Mouse (Mus musculus) thymus, adult 2 months (tissue): ENCODE data around the gene Dapk2. TPM values are rescaled to one million over a fixed set of nuclear protein-coding genes. Genes with fewer than 3 reads are reported as not detected.

Experiments used
- DNase-seq: peaks from one replicate; pipeline ENCODE4 v3.0.0; 2021
- H3K27ac ChIP-seq: fragments of 200-500 bp; 2 replicates; pipeline ENCODE4 v1.5.1; 2012; ENCODE audit warnings: low read length, control low read depth; ENCODE audit not compliant: control insufficient read depth, insufficient read depth
- H3K27me3 ChIP-seq: fragments of 200-500 bp; 2 replicates; pipeline ENCODE4 v1.6.1; 2012; ENCODE audit warnings: mild to moderate bottlenecking, low read length, moderate library complexity, mixed read lengths; ENCODE audit not compliant: control insufficient read depth, insufficient read depth
- H3K36me3 ChIP-seq: fragments of 200-500 bp; 2 replicates; pipeline ENCODE4 v1.6.1; 2012; ENCODE audit warnings: mild to moderate bottlenecking, low read length, moderate library complexity; ENCODE audit not compliant: control insufficient read depth, insufficient read depth
- H3K4me1 ChIP-seq: fragments of 200-500 bp; replicated peaks from 2 replicates; pipeline ENCODE4 v1.6.1; 2012; ENCODE audit warnings: low read length; ENCODE audit not compliant: control insufficient read depth, insufficient read depth
- H3K4me3 ChIP-seq: fragments of 200-500 bp; 2 replicates; pipeline ENCODE4 v1.5.1; 2012; ENCODE audit warnings: mild to moderate bottlenecking, low read length, control low read depth, moderate library complexity; ENCODE audit not compliant: control insufficient read depth, insufficient read depth
- CTCF ChIP-seq: fragments of 200-500 bp; IDR thresholded peaks from 2 replicates; pipeline ENCODE4 v1.5.1; 2012; ENCODE audit warnings: mild to moderate bottlenecking, control low read depth, low read length, moderate library complexity, borderline replicate concordance; ENCODE audit not compliant: control insufficient read depth, poor library complexity, insufficient read depth; ENCODE audit errors: extremely low read depth
- POLR2A ChIP-seq: fragments of 200-500 bp; IDR thresholded peaks from 2 replicates; pipeline ENCODE4 v1.6.1; 2012; ENCODE audit warnings: mild to moderate bottlenecking, low read length, control low read depth, moderate library complexity; ENCODE audit not compliant: control insufficient read depth, poor library complexity, insufficient read depth; ENCODE audit errors: extremely low read depth
- WGBS: fragments of 180-500 bp; shearing (Covaris S2); methylation state at CpG from one replicate; pipeline ENCODE4 v1.1.7; 2018; 5-methylcytosine and 5-hydroxymethylcytosine counted together
- polyA plus RNA-seq: library from polyadenylated mRNA; depleted of rRNA; stranded (reverse); fragments of >200 nt; gene quantifications from 2 replicates; pipeline ENCODE4 v1.2.3, GENCODE M21; 2012

Dapk2 gene
- polyA plus RNA-seq, 1 experiment: 5.1 TPM

GRCm38 (mm10) chr9:66240991-66241390, 83.0 kb downstream of the Dapk2 start:
- Histone ChIP-seq H3K4me3 (no peak overlapping the region), H3K27me3 (no peaks in the 10 kb centered on the region), H3K27ac (no peak overlapping the region), H3K36me3 (no peaks in the 10 kb centered on the region), H3K4me1 (peaks cover 4% of the 10 kb centered on the region)
- 66% methylated on average over 3 of the region's 3 CpGs for WGBS
- no peak for DNase-seq
- TF ChIP-seq POLR2A (no peak), CTCF (no peak)

DNA sequence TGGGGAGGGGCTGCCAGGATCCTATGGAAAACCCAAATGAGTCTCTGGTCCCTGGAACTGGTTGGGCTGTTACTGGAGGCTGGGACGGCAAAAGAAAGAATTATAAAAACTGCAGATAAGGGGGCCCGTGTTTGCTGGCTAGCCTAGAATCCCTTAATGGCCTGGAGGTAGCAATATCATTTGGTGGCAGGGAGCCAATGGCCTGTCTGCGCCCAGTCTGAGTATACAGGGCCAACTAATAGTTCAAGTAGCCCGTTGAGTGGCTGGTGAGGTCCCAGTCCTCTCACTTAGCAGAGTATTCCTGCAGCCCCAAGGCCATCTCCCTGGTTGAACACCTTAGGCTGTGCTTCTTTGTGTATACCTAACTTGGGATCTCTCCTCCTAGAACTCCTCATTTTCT, 83.7 kb downstream of the Dapk2 start:
- Histone ChIP-seq H3K4me3 (no peak overlapping the region), H3K36me3 (no peaks in the 10 kb centered on the region), H3K27ac (no peak overlapping the region), H3K4me1 (peaks cover 4% of the 10 kb centered on the region), H3K27me3 (no peaks in the 10 kb centered on the region)
- no peak for DNase-seq
- no peak for TF ChIP-seq CTCF
- TF ChIP-seq POLR2A: no peak
- WGBS: 92% methylated on average over 4 of the region's 4 CpGs

DNA sequence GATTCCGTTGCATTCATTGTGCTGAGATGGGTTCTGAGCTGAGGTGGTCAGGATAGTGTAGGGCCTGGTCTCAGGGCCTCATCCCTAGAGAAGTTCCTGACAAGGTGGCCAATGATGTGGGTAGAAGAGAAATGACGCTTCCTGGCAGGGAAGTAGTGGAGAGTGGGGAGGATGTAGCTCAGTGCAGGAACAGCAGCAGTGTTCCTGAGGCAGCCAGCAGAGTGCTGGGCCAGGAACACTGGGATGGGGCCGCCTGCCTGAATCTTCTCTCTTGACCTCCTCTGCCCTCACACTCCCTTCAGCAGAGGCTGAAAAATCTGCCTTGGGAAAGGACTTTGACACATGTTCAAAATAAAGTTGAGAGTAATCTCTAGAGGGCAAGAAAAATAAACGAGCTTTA, 85.2 kb downstream of the Dapk2 start:
- H3K4me3 ChIP-seq: no peak overlapping the region
- H3K27me3 ChIP-seq: no peaks in the 10 kb centered on the region
- H3K4me1 ChIP-seq: peaks cover 4% of the 10 kb centered on the region
- no peak for TF ChIP-seq POLR2A
- no peak for TF ChIP-seq CTCF
- 91% methylated on average over 4 of the region's 4 CpGs for WGBS
- no peak for DNase-seq
- no peak overlapping the region for H3K27ac ChIP-seq
- no peaks in the 10 kb centered on the region for H3K36me3 ChIP-seq

GRCm38 (mm10) chr9:66244079-66244478, 86.1 kb downstream of the Dapk2 start:
- WGBS: 95% methylated on average over 5 of the region's 5 CpGs
- H3K36me3 ChIP-seq: no peaks in the 10 kb centered on the region
- H3K4me1 ChIP-seq: peaks cover 4% of the 10 kb centered on the region
- no peak overlapping the region for H3K27ac ChIP-seq
- no peak for DNase-seq
- H3K27me3 ChIP-seq: no peaks in the 10 kb centered on the region
- no peak overlapping the region for H3K4me3 ChIP-seq
- TF ChIP-seq CTCF (no peak), POLR2A (no peak)

DNA sequence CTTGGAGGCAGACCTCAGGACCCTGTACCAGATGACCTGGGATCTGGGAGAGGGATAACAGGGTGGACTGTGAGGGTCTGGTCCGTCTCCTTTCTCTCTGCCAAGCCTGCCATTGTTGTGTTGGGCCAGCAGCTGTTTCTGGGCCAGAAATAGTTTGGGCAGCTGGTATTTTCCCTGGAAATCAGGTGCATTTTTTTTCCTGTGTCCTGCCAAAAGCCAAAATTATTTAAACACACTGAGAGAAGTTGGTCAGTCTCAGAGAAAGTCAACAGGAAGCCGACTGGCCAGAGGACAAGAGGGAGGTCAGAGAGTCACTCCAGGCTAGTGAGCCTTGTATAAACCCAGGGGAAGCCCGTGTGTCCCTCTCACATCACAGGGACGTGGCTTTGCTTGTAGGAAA, 87.7 kb downstream of the Dapk2 start:
- H3K27me3 ChIP-seq: no peaks in the 10 kb centered on the region
- no peak for DNase-seq
- H3K27ac ChIP-seq: no peak overlapping the region
- no peak for TF ChIP-seq CTCF
- TF ChIP-seq POLR2A: no peak
- no peaks in the 10 kb centered on the region for H3K36me3 ChIP-seq
- 70% methylated on average over 4 of the region's 4 CpGs for WGBS
- peaks cover under 1% of the 10 kb centered on the region; the same call in 1 of the 2 replicates for H3K4me1 ChIP-seq
- no peak overlapping the region for H3K4me3 ChIP-seq

- 96% methylated on average over 6 of the region's 6 CpGs for WGBS
- H3K4me1 ChIP-seq: peaks cover 4% of the 10 kb centered on the region; the same call in 1 of the 2 replicates
- no peak for DNase-seq
These were observed 91.3 kb downstream of the Dapk2 start for GRCm38 (mm10) chr9:66249281-66249680.

DNA sequence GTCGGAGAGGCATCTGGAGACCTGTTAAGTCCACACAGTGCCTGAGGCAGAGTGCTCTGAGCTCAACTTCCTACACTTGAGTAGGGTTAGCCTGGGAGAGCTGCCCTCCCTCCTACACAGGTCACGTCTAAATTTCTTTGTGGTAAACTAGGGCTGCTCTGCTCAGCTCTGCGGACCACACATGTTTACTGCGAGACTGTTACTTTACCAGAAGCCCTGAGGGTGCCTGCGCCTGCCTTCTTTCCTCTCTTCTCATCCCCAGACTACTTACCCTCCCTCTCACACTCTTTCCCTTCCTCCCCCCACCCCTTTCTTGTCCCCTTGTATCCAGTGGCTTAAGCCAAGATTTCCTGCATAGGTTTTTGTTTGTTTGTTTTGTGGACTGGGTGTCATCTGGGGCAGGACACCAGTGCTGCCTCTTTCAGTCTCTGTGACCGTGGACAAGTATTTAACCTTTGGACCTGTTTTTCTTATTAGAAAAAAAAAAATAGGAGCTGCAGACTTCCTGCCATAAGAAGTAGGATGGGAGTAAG, 93.2 kb downstream of the Dapk2 start:
- H3K27ac ChIP-seq: no peak overlapping the region
- H3K36me3 ChIP-seq: no peaks in the 10 kb centered on the region
- WGBS: 59% methylated on average over 6 of the region's 6 CpGs
- H3K4me3 ChIP-seq: no peak overlapping the region
- H3K4me1 ChIP-seq: peaks cover 4% of the 10 kb centered on the region; the same call in 1 of the 2 replicates
- TF ChIP-seq POLR2A (no peak), CTCF (no peak)
- no peak for DNase-seq
- no peaks in the 10 kb centered on the region for H3K27me3 ChIP-seq

More at GRCm38 (mm10) chr9:66249281-66249680, 91.3 kb downstream of the Dapk2 start:
- Histone ChIP-seq H3K27ac (no peak overlapping the region), H3K36me3 (no peaks in the 10 kb centered on the region), H3K27me3 (no peaks in the 10 kb centered on the region), H3K4me3 (no peak overlapping the region)
- no peak for TF ChIP-seq CTCF
- no peak for TF ChIP-seq POLR2A
